Mouse (Mus musculus): Measurements from ENCODE around the gene Uck1. TPM values are rescaled to one million over a fixed set of nuclear protein-coding genes. Genes with fewer than 3 reads are reported as not detected.
"Not testable (repeated sequence)": the region's sequence is repeated elsewhere in the genome, so short reads cannot be mapped to it uniquely, and the experiment has no call there.

Gene Uck1
- total and polyA plus RNA-seq, 3 experiments: 41.7 to 53.2 (median 50.0) TPM

DNA sequence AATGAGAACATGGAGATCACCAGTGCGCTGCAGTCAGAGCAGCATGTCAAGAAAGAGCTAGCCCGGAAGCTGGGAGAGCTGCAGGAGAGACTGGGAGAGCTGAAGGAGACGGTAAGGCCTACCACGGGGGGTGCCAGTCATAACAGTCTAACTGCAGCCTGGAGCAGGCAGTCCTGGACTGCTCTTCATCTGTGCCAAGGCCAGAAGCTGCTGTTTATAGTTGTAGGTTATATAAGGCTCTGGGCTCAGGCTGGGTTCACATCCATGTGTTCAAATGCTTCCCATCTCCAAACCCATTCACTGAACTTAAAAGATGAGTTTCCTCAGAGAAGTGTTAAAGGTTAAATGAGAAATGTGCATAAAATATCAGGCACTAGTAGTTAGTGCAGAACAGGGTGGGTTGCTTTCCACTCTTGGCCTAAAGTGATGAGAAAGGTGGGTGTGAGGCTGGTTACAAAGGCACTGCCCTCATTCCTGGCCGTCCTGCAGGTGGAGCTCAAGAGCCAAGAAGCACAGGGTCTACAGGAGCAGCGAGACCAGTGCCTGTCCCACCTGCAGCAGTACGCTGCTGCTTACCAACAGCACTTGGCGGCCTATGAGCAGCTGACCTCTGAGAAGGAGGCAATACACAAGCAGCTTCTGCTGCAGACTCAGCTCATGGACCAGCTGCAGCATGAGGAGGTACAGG, 44.3 kb upstream of the Uck1 start:
- Histone ChIP-seq H3K9me3 (replicated peaks) (no peaks in the 10 kb centered on the region), H3K4me3 (ENCODE audit: low read depth, low read length) (no peak overlapping the region), H3K4me1 (ENCODE audit: insufficient read depth, low read depth, low read length) (no peaks in the 10 kb centered on the region), H3K36me3 (replicated peaks) (peaks cover 99% of the 10 kb centered on the region), H3K27me3 (ENCODE audit: insufficient read depth, low read length) (no peaks in the 10 kb centered on the region; the same call in 1 of the 2 replicates)
- TF ChIP-seq CTCF (IDR thresholded peaks at IDR 0.05; ENCODE audit: low read depth, low read length) (peak; percentile 71), GATA1 (IDR thresholded peaks at IDR 0.05; ENCODE audit: borderline replicate concordance, low read length) (no peak)
- ATAC-seq (ENCODE audit: extremely low read depth, insufficient number of reproducible peaks, low FRiP score, poor library complexity, severe bottlenecking) (no peak), DNase-seq (ENCODE audit: low spot score) (peak; percentile 37)

DNA sequence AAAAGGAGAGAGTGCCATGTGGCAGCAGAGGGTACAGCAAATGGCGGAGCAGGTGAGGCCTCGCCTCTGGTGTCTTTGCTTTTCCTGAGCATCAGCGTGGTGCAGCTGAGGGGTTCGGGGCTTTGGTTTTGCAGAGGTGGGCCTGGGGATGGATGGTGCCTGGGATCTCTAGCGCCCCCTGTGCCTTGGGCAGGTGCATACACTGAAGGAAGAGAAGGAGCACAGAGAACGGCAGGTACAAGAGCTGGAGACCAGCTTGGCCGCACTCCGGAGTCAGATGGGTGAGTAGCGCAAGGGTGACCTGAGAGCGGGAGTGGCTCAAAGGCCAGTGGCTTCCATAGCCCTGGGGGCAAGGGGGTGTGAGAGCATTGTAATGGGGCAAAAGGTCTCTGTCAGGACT, 43.0 kb upstream of the Uck1 start:
- H3K27me3 ChIP-seq (ENCODE audit: insufficient read depth, low read length): no peaks in the 10 kb centered on the region; the same call in 1 of the 2 replicates

DNA sequence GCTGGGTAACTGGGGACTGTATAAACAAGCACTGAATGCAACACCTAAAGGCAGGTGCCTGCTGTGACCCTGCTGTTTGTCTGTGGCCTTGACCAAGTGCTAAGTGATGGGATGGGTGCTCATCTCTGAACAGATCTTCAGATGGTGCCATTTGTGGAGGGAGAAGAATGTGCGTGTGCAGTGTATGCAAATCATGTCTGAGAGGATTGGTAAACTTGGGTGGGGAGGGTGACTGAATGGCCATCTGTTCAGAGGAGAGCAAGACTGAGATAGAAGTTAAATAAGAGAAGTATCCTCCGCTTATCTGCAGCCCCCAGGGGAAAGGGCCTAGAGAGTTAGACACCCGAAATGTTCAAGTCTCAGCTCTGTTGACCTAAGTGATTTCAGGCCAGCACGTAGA, 39.5 kb upstream of the Uck1 start:
- Histone ChIP-seq H3K9me3 (replicated peaks) (no peaks in the 10 kb centered on the region), H3K4me3 (ENCODE audit: low read depth, low read length) (no peak overlapping the region), H3K4me1 (ENCODE audit: insufficient read depth, low read depth, low read length) (peaks cover 9% of the 10 kb centered on the region), H3K27me3 (ENCODE audit: insufficient read depth, low read length) (peaks cover 2% of the 10 kb centered on the region; the same call in 1 of the 2 replicates), H3K36me3 (replicated peaks) (peaks cover 94% of the 10 kb centered on the region)
- no peak for ATAC-seq (ENCODE audit: extremely low read depth, insufficient number of reproducible peaks, low FRiP score, poor library complexity, severe bottlenecking)
- TF ChIP-seq CTCF (IDR thresholded peaks at IDR 0.05; ENCODE audit: low read depth, low read length): no peak
- no peak for TF ChIP-seq GATA2 (IDR thresholded peaks at IDR 0.05; ENCODE audit: borderline replicate concordance, low read depth, low read length)
- no peak for TF ChIP-seq TAL1 (conservative IDR thresholded peaks at IDR 0.05; ENCODE audit: low read depth, low read length)
- no peak for TF ChIP-seq GATA1 (IDR thresholded peaks at IDR 0.05; ENCODE audit: borderline replicate concordance, low read length)
- TF ChIP-seq POLR2AphosphoS5 (IDR thresholded peaks at IDR 0.05; ENCODE audit: insufficient replicate concordance, low read depth, low read length): no peak
- no peak for DNase-seq (ENCODE audit: low spot score)

More for the DNA sequence above, 43.0 kb upstream of the Uck1 start:
- no peaks in the 10 kb centered on the region for H3K9me3 ChIP-seq (replicated peaks)
- peaks cover 99% of the 10 kb centered on the region for H3K36me3 ChIP-seq (replicated peaks)
- DNase-seq (ENCODE audit: low spot score) (no peak), ATAC-seq (ENCODE audit: extremely low read depth, insufficient number of reproducible peaks, low FRiP score, poor library complexity, severe bottlenecking) (no peak)
- TF ChIP-seq GATA2 (IDR thresholded peaks at IDR 0.05; ENCODE audit: borderline replicate concordance, low read depth, low read length) (no peak), CTCF (IDR thresholded peaks at IDR 0.05; ENCODE audit: low read depth, low read length) (peak; percentile 28; the same call in 1 of the 2 replicates)
- H3K4me3 ChIP-seq (ENCODE audit: low read depth, low read length): no peak overlapping the region
- no peaks in the 10 kb centered on the region for H3K4me1 ChIP-seq (ENCODE audit: insufficient read depth, low read depth, low read length)

DNA sequence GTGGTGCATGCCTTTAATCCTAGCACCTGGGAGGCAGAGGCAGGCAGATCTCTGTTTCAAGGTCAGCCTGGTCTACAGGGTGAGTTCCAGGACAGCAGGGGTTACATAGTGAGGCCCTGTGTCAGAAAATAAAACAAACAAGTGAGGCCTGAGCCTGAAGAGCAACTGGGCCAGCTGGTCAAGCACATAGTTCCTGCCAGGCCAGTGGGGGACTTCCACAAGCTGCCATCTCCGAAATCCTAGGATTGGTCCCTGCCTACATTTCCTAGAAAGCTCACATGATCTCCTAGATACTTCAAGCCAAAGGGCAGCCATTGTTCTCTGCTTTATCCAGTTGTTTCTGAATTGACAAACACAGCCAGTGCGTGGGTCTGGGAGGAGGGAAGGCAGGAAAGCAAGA, 35.9 kb upstream of the Uck1 start:
- DNase-seq (ENCODE audit: low spot score): not testable (repeated sequence)

DNA sequence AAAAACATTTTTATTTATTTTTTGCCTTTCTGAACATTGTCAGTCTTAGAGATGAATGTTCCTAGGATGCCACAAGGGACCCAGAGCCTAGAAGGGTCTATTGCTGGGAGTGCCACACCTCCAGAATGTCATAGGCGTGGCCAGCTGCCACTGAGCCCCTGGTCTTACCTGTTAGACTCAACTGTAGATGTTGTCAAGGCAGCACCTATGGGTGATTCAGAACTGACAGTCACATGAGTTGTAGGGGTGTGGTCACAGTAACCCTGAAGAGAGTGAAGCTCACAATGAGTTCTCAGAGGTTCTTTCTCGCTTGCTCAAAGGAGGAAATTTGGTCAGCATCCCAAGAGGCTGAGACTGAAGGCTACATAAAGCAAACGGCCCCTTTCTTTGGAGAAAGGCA, 35.3 kb upstream of the Uck1 start:
- DNase-seq (ENCODE audit: low spot score) (no peak), ATAC-seq (ENCODE audit: extremely low read depth, insufficient number of reproducible peaks, low FRiP score, poor library complexity, severe bottlenecking) (no peak)
- Histone ChIP-seq H3K4me3 (ENCODE audit: low read depth, low read length) (no peak overlapping the region), H3K27me3 (ENCODE audit: insufficient read depth, low read length) (peaks cover 2% of the 10 kb centered on the region; the same call in 1 of the 2 replicates), H3K4me1 (ENCODE audit: insufficient read depth, low read depth, low read length) (peaks cover 25% of the 10 kb centered on the region), H3K36me3 (replicated peaks) (peaks cover 94% of the 10 kb centered on the region), H3K9me3 (replicated peaks) (no peaks in the 10 kb centered on the region)
- TF ChIP-seq TAL1 (conservative IDR thresholded peaks at IDR 0.05; ENCODE audit: low read depth, low read length) (no peak), GATA2 (IDR thresholded peaks at IDR 0.05; ENCODE audit: borderline replicate concordance, low read depth, low read length) (no peak), GATA1 (IDR thresholded peaks at IDR 0.05; ENCODE audit: borderline replicate concordance, low read length) (no peak), POLR2AphosphoS5 (IDR thresholded peaks at IDR 0.05; ENCODE audit: insufficient replicate concordance, low read depth, low read length) (no peak), CTCF (IDR thresholded peaks at IDR 0.05; ENCODE audit: low read depth, low read length) (no peak)

More for the DNA sequence above, 35.9 kb upstream of the Uck1 start:
- not testable (repeated sequence) for H3K27me3 ChIP-seq (ENCODE audit: insufficient read depth, low read length); ATAC-seq (ENCODE audit: extremely low read depth, insufficient number of reproducible peaks, low FRiP score, poor library complexity, severe bottlenecking); H3K4me3 ChIP-seq (ENCODE audit: low read depth, low read length); H3K9me3 ChIP-seq (replicated peaks)
- Histone ChIP-seq H3K4me1 (ENCODE audit: insufficient read depth, low read depth, low read length) (peaks cover 21% of the 10 kb centered on the region), H3K36me3 (replicated peaks) (peaks cover 94% of the 10 kb centered on the region)

DNA sequence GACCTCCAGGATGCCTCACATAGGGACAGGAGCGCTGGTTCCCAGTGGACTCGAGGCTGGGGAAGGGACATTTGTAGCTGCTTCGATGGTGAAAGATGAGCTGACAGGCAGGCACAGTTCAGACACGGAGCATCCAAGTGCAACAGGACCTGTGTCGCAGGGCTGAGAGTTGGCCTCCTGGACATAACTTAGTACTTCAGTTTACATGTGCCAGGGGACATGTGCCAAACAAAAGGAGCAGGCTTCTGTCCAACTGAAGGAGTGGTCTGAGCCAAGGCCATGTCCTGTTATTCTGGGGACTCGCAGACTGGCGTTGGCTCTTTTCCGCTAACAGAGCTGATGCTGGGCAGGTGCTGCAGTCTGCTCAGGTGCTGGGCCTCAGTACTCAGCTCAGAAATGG, 34.4 kb upstream of the Uck1 start:
- ATAC-seq (ENCODE audit: extremely low read depth, insufficient number of reproducible peaks, low FRiP score, poor library complexity, severe bottlenecking): no peak
- Histone ChIP-seq H3K9me3 (replicated peaks) (no peaks in the 10 kb centered on the region), H3K27me3 (ENCODE audit: insufficient read depth, low read length) (peaks cover 2% of the 10 kb centered on the region; the same call in 1 of the 2 replicates), H3K4me3 (ENCODE audit: low read depth, low read length) (0 out of 2 replicates have a peak overlapping the region, but pooled peaks have one; percentile 2), H3K4me1 (ENCODE audit: insufficient read depth, low read depth, low read length) (peaks cover 33% of the 10 kb centered on the region), H3K36me3 (replicated peaks) (peaks cover 88% of the 10 kb centered on the region)
- TF ChIP-seq CTCF (IDR thresholded peaks at IDR 0.05; ENCODE audit: low read depth, low read length) (no peak), GATA2 (IDR thresholded peaks at IDR 0.05; ENCODE audit: borderline replicate concordance, low read depth, low read length) (no peak), GATA1 (IDR thresholded peaks at IDR 0.05; ENCODE audit: borderline replicate concordance, low read length) (no peak), POLR2AphosphoS5 (IDR thresholded peaks at IDR 0.05; ENCODE audit: insufficient replicate concordance, low read depth, low read length) (no peak), TAL1 (conservative IDR thresholded peaks at IDR 0.05; ENCODE audit: low read depth, low read length) (no peak)
- no peak for DNase-seq (ENCODE audit: low spot score)

DNA sequence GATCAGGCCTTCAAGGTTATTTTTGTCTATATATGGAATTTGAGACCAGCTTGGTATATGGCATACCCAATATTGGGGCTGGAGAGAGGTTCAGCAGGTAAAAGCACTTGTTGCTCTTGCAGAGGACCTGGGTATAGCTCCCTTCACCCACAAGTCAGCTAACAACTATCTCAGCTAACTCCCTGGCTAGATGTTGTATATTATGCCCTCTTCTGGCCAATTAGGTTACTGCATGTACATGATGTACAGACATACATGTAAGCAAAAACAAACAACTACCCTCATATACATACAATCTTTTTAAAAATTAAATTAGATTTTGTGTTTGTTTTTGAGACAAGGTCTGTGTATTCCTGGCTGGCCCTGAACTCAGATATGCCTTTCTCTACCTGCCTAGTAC, 29.6 kb upstream of the Uck1 start:
- TF ChIP-seq CTCF (IDR thresholded peaks at IDR 0.05; ENCODE audit: low read depth, low read length): peak; percentile 25; the same call in 1 of the 2 replicates
- TF ChIP-seq POLR2AphosphoS5 (IDR thresholded peaks at IDR 0.05; ENCODE audit: insufficient replicate concordance, low read depth, low read length): no peak
- DNase-seq (ENCODE audit: low spot score) (no peak), ATAC-seq (ENCODE audit: extremely low read depth, insufficient number of reproducible peaks, low FRiP score, poor library complexity, severe bottlenecking) (no peak)
- peaks cover 63% of the 10 kb centered on the region for H3K36me3 ChIP-seq (replicated peaks)
- H3K9me3 ChIP-seq (replicated peaks): no peaks in the 10 kb centered on the region
- no peaks in the 10 kb centered on the region for H3K27me3 ChIP-seq (ENCODE audit: insufficient read depth, low read length)
- H3K4me1 ChIP-seq (ENCODE audit: insufficient read depth, low read depth, low read length): peaks cover 46% of the 10 kb centered on the region
- peak overlapping the region; percentile 83; the same call in 1 of the 2 replicates for H3K4me3 ChIP-seq (ENCODE audit: low read depth, low read length)
